Mouse (Mus musculus) liver, embryonic 14.5 days (tissue): Measurements from ENCODE around the gene Dld.

ENCODE experiments used
- CTCF ChIP-seq: IDR thresholded peaks from 2 replicates; pipeline ENCODE4 v1.5.1; 2016; ENCODE audit warnings: antibody characterized with exemption, low read depth, control low read depth
- EP300 ChIP-seq: IDR thresholded peaks from 2 replicates; pipeline ENCODE4 v1.6.1; 2016; ENCODE audit warnings: antibody characterized with exemption, low read depth

- TF ChIP-seq CTCF (no peak), EP300 (no peak)
Measured at GRCm38 (mm10) chr12:31302266-31302665, 49.0 kb downstream of the Dld start.
